Comparison of ENCODE assay signal across 8 mouse cellular contexts in genomic region chr17:24220435-24221411, GRCm38 (mm10). TPM values are rescaled to one million over a fixed set of nuclear protein-coding genes. Genes with fewer than 3 reads are reported as not detected.
A peak's percentile ranks its signal among the peaks of the same experiment; 100 is the strongest.
DNase-seq lines count a peak whose midpoint lies in the region; ATAC-seq lines count a peak whose summit lies in the region.

Tedc2 (minus strand) TSS chr17:24220851.

- peak within 1 kb of the TSS; percentile 90 for H3K4me2 ChIP-seq in hindbrain, embryonic 15.5 days

- peak; percentile 94 for ATAC-seq in hindbrain, embryonic 15.5 days (ENCODE audit: low FRiP score, low read depth)

- H3K4me3 ChIP-seq in hindbrain, embryonic 15.5 days, result peak within 1 kb of the TSS; percentile 81

- H3K9me3 ChIP-seq in hindbrain, embryonic 15.5 days, result no peaks in the 10 kb centered on the region

- peak; percentile 90 for DNase-seq in WW6 (ENCODE audit: low read depth, low spot score)
- peak; percentile 91 for DNase-seq in cerebellum, postnatal 36 days
- DNase-seq in frontal cortex, postnatal 36 days (ENCODE audit: low spot score in 2 of 2), result peak; percentile 87 to 95
- DNase-seq in left cerebral cortex, adult 11 months (ENCODE audit: low spot score), result peak; percentile 92
- peak; percentile 99 for DNase-seq in lung, postnatal 36 days
- DNase-seq in retina, embryonic 14.5 days (ENCODE audit: low spot score), result peak; percentile 90
- DNase-seq in thymus, postnatal 36 days, result peak; percentile 90 to 92

- H3K9ac ChIP-seq in hindbrain, embryonic 15.5 days, result peak within 1 kb of the TSS; percentile 71

- H3K27ac ChIP-seq in hindbrain, embryonic 15.5 days (replicated peaks), result peak within 1 kb of the TSS; percentile 74

- peaks cover 12% of the 10 kb centered on the region for H3K36me3 ChIP-seq in hindbrain, embryonic 15.5 days

- H3K4me1 ChIP-seq in hindbrain, embryonic 15.5 days (replicated peaks), result peaks cover 16% of the 10 kb centered on the region

- no peaks in the 10 kb centered on the region for H3K27me3 ChIP-seq in hindbrain, embryonic 15.5 days

- 5% methylated on average over 41 of the region's 41 CpGs for WGBS in hindbrain, embryonic 15.5 days

RNA-seq across cellular contexts. Expression of gene Tedc2, which starts in this region (rescaled TPM):
- 10.2 and 12.6 TPM in 2 replicates for polyA plus RNA-seq in hindbrain, embryonic 15.5 days (2015; fragmentation: Nextera tagmentation; extraction: Ambion mirVana)

Comparison
In these comparisons a context has a peak if more than half of its experiments do, and no peak if none do; other contexts are left out.
1. Peak in every context shown above with its lines: DNase-seq, ATAC-seq, H3K4me3 ChIP-seq and H3K27ac ChIP-seq.